25 mouse cellular contexts compared by ENCODE assay signal in genomic region chr5:65776907-65777306, GRCm38 (mm10).
"Had no signal": no experiment of that assay in that cellular context is flagged by ENCODE, and none has a peak within 500 bp of the region (broad histone marks: within the 10 kb centered on the region; RNA-seq: fewer than 3 reads in every experiment).

No protein-coding gene starts in this region.

- H3K9me3 ChIP-seq: heart, embryonic 13.5 days; heart, embryonic 15.5 days; hindbrain, embryonic 10.5 days; hindbrain, embryonic 12.5 days; intestine, embryonic 15.5 days; kidney, embryonic 15.5 days; limb, embryonic 10.5 days; limb, embryonic 12.5 days; liver, embryonic 12.5 days had no signal

- H3K4me2 ChIP-seq: heart, embryonic 11.5 days; heart, embryonic 13.5 days; heart, embryonic 15.5 days; hindbrain, embryonic 12.5 days; hindbrain, embryonic 14.5 days; intestine, embryonic 15.5 days; kidney, embryonic 15.5 days; limb, embryonic 12.5 days; liver, embryonic 12.5 days had no signal

- H3K4me1 ChIP-seq: heart, embryonic 13.5 days; heart, embryonic 15.5 days; hindbrain, embryonic 10.5 days; hindbrain, embryonic 12.5 days; intestine, embryonic 15.5 days; kidney, embryonic 15.5 days; limb, embryonic 10.5 days; limb, embryonic 12.5 days; liver, embryonic 12.5 days had no signal

- H3K4me3 ChIP-seq: gastrocnemius, adult 2 months; heart, adult 2 months; heart, embryonic 13.5 days; heart, embryonic 15.5 days; hindbrain, embryonic 10.5 days; hindbrain, embryonic 12.5 days; intestine, embryonic 15.5 days; kidney, embryonic 15.5 days; layer of hippocampus, adult 2 months; left cerebral cortex, adult 2 months; limb, embryonic 10.5 days; limb, embryonic 12.5 days; liver, embryonic 12.5 days had no signal

- H3K9ac ChIP-seq: heart, embryonic 13.5 days; heart, embryonic 15.5 days; hindbrain, embryonic 12.5 days; hindbrain, embryonic 14.5 days; intestine, embryonic 15.5 days; kidney, embryonic 15.5 days; limb, embryonic 12.5 days; liver, embryonic 12.5 days had no signal

- DNase-seq: gastrocnemius, adult 2 months; gastrocnemius, postnatal 10 days; gastrocnemius, postnatal 25 days; heart, postnatal 14 days; heart, postnatal 4 days; kidney, adult 18-20 months; kidney, adult 9 months; kidney, postnatal 25 days; kidney, postnatal 4 days had no signal

- ATAC-seq: hindbrain, embryonic 16.5 days; inflammation-experienced regulatory T-cells, adult 6 months; intestine, embryonic 15.5 days; liver, embryonic 12.5 days had no signal

- H3K27me3 ChIP-seq: heart, embryonic 13.5 days; heart, embryonic 15.5 days; hindbrain, embryonic 12.5 days; intestine, embryonic 15.5 days; kidney, embryonic 15.5 days; limb, embryonic 12.5 days; liver, embryonic 12.5 days had no signal

- H3K27ac ChIP-seq: gastrocnemius, adult 2 months; heart, adult 2 months; heart, embryonic 13.5 days; heart, embryonic 15.5 days; hindbrain, embryonic 10.5 days; hindbrain, embryonic 12.5 days; hindbrain, embryonic 14.5 days; intestine, embryonic 15.5 days; kidney, embryonic 15.5 days; layer of hippocampus, adult 2 months; left cerebral cortex, adult 2 months; limb, embryonic 10.5 days; limb, embryonic 12.5 days; liver, embryonic 12.5 days had no signal
